Mouse (Mus musculus): ENCODE measurements around the gene Ly6g6c. TPM values are rescaled to one million over a fixed set of nuclear protein-coding genes. Genes with fewer than 3 reads are reported as not detected.
"Not testable (repeated sequence)": the region's sequence is repeated elsewhere in the genome, so short reads cannot be mapped to it uniquely, and the experiment has no call there.

Gene Ly6g6c
- polyA plus RNA-seq, 1 experiment from 2014 or later = not detected

DNA sequence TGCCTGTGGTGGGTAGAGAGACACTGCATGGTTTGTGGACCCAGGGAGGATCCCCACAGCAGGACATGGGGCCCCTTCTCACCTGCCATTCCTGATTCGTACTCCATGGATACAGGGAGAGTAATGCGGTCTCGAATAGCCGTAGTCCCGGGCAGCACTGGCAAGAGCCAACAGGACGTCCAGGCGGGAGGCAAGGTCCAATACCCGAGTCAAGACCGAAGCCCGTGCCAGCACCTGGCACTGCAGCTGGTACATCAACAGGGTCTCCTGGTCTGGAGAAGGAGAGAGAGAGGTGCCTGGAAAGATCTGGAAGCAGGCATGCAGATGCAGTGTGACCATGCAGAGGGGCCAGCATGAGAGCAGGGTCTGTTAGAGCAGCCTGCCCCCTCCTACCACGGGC is 33.9 kb upstream of the Ly6g6c start:
- no peak overlapping the region for H3K4me2 ChIP-seq (replicated peaks; ENCODE audit: low read depth, low read length)
- WGBS = 92% methylated on average over 11 of the region's 11 CpGs
- H3K27ac ChIP-seq (ENCODE audit: low read length) = no peak overlapping the region
- no peak for ATAC-seq (ENCODE audit: low FRiP score, low TSS enrichment)
- H3K36me3 ChIP-seq (ENCODE audit: insufficient read depth, low read length) = no peaks in the 10 kb centered on the region
- no peaks in the 10 kb centered on the region for H3K9me3 ChIP-seq (ENCODE audit: low read length)
- no peak overlapping the region for H3K9ac ChIP-seq (replicated peaks; ENCODE audit: low read length)
- H3K27me3 ChIP-seq (ENCODE audit: insufficient read depth, low read length) = no peaks in the 10 kb centered on the region
- H3K4me1 ChIP-seq (ENCODE audit: insufficient read depth, low read length) = peaks cover 13% of the 10 kb centered on the region; the same call in 1 of the 2 replicates
- no peak overlapping the region for H3K4me3 ChIP-seq (ENCODE audit: low read length)

DNA sequence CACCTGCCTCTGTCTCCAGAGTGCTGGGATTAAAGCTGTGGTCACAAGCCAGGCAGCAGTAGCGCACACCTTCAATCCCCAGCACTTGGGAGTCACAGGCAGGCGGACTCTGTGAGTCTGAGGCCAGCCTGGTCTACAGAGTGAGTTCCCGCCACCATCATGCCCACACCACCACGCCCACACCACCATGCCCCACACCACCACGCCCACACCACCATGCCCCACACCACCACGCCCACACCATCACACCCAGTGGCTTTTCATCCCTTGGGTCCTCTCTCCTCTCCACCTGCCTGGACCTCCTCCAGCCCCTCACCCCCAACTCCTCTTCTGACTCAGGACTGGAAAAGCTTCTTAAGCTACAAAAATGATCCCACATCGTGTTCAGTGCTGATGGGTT is 33.3 kb upstream of the Ly6g6c start:
- Histone ChIP-seq H3K9me3 (ENCODE audit: low read length) (no peaks in the 10 kb centered on the region), H3K4me1 (ENCODE audit: insufficient read depth, low read length) (peaks cover 10% of the 10 kb centered on the region; the same call in 1 of the 2 replicates), H3K27ac (ENCODE audit: low read length) (no peak overlapping the region), H3K9ac (replicated peaks; ENCODE audit: low read length) (no peak overlapping the region), H3K36me3 (ENCODE audit: insufficient read depth, low read length) (no peaks in the 10 kb centered on the region), H3K4me2 (replicated peaks; ENCODE audit: low read depth, low read length) (no peak overlapping the region), H3K27me3 (ENCODE audit: insufficient read depth, low read length) (no peaks in the 10 kb centered on the region), H3K4me3 (ENCODE audit: low read length) (no peak overlapping the region)
- no peak for ATAC-seq (ENCODE audit: low FRiP score, low TSS enrichment)
- 81% methylated on average over 7 of the region's 7 CpGs for WGBS

DNA sequence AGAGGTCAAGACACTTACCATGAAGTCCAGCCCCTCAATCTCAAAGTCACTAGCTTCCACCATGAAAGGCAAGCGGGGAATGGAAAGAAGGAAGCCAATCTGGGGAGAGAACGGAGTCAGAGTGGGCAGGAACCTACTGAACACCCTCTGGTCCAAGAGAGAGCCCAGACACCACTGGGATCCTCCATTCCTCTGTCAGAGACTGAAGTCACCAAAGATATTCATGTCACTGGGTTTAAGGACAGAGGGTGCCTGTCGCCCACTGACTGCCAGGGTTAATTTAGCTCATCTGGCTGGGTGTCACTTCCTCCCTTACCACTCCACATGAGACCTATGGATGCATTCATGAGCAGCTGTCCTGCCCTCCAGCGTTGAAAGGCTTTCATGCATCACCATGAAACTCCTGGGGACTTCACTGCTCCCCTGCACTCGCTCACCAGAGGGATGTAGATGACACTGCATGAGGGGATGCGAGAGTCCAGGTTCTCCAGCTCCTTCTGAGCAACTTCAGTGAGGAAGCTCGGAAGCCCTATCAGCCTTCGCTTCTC is 32.8 kb upstream of the Ly6g6c start:
- Histone ChIP-seq H3K9me3 (ENCODE audit: low read length) (no peaks in the 10 kb centered on the region), H3K4me1 (ENCODE audit: insufficient read depth, low read length) (peaks cover 6% of the 10 kb centered on the region; the same call in 1 of the 2 replicates), H3K27me3 (ENCODE audit: insufficient read depth, low read length) (no peaks in the 10 kb centered on the region), H3K9ac (replicated peaks; ENCODE audit: low read length) (no peak overlapping the region), H3K36me3 (ENCODE audit: insufficient read depth, low read length) (no peaks in the 10 kb centered on the region), H3K4me3 (ENCODE audit: low read length) (no peak overlapping the region), H3K27ac (ENCODE audit: low read length) (no peak overlapping the region), H3K4me2 (replicated peaks; ENCODE audit: low read depth, low read length) (no peak overlapping the region)
- no peak for ATAC-seq (ENCODE audit: low FRiP score, low TSS enrichment)
- WGBS = 75% methylated on average over 8 of the region's 8 CpGs

DNA sequence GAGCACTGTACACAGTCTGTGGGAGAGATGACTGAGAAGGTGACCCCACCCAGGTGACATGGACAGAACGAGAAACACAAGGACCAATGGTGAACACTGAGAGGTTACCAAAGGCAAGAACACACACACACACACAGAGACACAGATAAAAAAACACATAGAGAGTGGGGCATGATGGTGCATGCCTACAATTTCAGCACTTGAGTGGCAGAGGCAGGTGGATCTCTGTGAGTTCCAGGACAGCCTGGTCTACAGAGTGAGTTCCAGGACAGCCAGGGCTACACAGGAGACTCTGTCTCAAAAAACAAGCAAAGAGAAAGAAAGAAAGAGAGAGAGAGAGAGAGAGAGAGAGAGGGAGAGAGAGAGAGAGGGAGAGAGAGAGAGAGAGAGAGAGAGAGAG is 31.5 kb upstream of the Ly6g6c start:
- H3K27me3 ChIP-seq (ENCODE audit: insufficient read depth, low read length); H3K9ac ChIP-seq (replicated peaks; ENCODE audit: low read length); H3K36me3 ChIP-seq (ENCODE audit: insufficient read depth, low read length); H3K9me3 ChIP-seq (ENCODE audit: low read length); ATAC-seq (ENCODE audit: low FRiP score, low TSS enrichment); H3K27ac ChIP-seq (ENCODE audit: low read length); H3K4me3 ChIP-seq (ENCODE audit: low read length); H3K4me1 ChIP-seq (ENCODE audit: insufficient read depth, low read length); H3K4me2 ChIP-seq (replicated peaks; ENCODE audit: low read depth, low read length): not testable (repeated sequence)
- 60% methylated on average over 1 of the region's 1 CpGs for WGBS

DNA sequence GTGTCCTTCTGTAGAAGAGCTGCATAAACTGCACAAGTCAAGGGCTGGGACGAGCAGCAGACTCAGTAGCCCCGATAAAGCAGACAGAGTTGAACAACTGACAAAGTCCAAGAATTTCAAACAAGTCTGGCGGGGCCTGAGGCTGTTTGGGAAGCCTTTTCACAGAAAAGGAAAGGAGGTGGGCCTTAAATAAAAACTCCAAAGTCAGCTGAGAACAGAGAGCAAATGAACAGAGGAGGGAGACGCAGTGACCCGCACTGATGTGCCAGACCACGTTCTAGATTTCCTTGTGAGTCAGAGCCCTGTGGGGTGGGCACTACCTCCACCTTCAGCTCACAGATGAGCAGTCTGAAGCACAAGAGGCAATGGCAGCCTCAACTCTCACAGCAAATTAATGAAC is 30.3 kb upstream of the Ly6g6c start:
- Histone ChIP-seq H3K4me1 (ENCODE audit: insufficient read depth, low read length) (peaks cover under 1% of the 10 kb centered on the region; the same call in 1 of the 2 replicates), H3K36me3 (ENCODE audit: insufficient read depth, low read length) (no peaks in the 10 kb centered on the region), H3K4me3 (ENCODE audit: low read length) (no peak overlapping the region), H3K9ac (replicated peaks; ENCODE audit: low read length) (no peak overlapping the region), H3K27me3 (ENCODE audit: insufficient read depth, low read length) (no peaks in the 10 kb centered on the region), H3K4me2 (replicated peaks; ENCODE audit: low read depth, low read length) (no peak overlapping the region), H3K9me3 (ENCODE audit: low read length) (no peaks in the 10 kb centered on the region), H3K27ac (ENCODE audit: low read length) (no peak overlapping the region)
- no peak for ATAC-seq (ENCODE audit: low FRiP score, low TSS enrichment)
- WGBS = 74% methylated on average over 6 of the region's 6 CpGs

DNA sequence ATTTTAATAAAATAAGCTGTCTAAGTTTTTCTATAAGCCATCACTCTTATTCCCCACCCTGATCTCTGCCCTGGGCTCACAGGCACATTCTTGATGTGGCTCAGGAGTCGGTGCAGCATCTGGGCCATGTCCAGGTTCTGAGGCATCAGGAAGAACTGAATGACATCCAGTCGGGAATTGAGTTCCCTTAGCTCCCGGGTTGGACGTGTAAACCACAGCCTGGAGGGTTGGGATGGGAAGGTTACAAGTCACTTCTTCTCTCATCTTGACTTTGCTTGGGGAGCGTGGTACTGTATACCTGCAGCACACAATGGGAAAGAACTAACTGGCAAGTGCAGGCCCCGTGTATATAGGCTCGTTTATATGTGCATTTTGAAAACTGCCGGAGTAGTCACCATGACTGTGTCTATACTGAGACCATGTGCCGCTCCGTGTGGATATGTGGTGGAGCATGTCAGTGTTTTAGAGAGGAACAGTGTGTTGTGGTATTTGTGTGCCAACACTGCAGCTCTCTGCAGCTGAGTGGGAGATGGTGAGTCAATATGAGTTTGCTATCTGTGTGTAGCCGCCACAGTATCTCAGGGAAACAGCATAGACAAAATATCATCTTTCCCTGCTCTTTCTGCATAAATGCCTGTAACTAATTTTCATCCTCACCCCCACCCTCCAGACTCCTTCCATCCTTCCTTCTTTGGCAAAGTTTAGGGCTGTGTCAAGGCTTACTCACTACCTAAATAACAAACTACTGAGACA is 25.9 kb upstream of the Ly6g6c start:
- Histone ChIP-seq H3K36me3 (ENCODE audit: insufficient read depth, low read length) (no peaks in the 10 kb centered on the region), H3K9me3 (ENCODE audit: low read length) (no peaks in the 10 kb centered on the region), H3K27ac (ENCODE audit: low read length) (no peak overlapping the region), H3K4me1 (ENCODE audit: insufficient read depth, low read length) (no peaks in the 10 kb centered on the region), H3K9ac (replicated peaks; ENCODE audit: low read length) (no peak overlapping the region), H3K4me2 (replicated peaks; ENCODE audit: low read depth, low read length) (no peak overlapping the region), H3K27me3 (ENCODE audit: insufficient read depth, low read length) (no peaks in the 10 kb centered on the region), H3K4me3 (ENCODE audit: low read length) (no peak overlapping the region)
- ATAC-seq (ENCODE audit: low FRiP score, low TSS enrichment) = no peak
- 82% methylated on average over 11 of the region's 11 CpGs for WGBS

DNA sequence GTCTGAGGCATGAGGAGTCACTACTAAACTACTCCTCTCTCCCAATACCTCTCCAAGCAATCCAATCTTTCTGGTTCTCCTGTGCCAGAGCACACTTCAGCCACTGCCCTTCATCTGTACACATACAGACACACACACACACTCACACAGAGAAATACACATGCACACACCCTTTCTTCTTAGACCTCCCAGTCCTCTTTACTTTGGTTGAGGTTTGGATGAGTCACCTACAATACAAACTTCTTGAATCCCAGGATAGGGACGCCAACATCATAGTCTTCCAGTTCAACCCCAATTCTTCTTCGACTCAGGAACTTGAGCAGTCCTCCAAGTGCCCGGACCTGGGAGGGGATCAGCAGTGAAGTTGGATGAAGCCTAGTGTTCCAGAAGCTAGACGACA is 21.4 kb upstream of the Ly6g6c start:
- H3K27me3 ChIP-seq (ENCODE audit: insufficient read depth, low read length) = no peaks in the 10 kb centered on the region
- H3K4me3 ChIP-seq (ENCODE audit: low read length) = no peak overlapping the region
- no peak overlapping the region for H3K9ac ChIP-seq (replicated peaks; ENCODE audit: low read length)
- peak overlapping the region; percentile 99; the same call in 1 of the 2 replicates for H3K27ac ChIP-seq (ENCODE audit: low read length)
- no peaks in the 10 kb centered on the region for H3K36me3 ChIP-seq (ENCODE audit: insufficient read depth, low read length)
- H3K9me3 ChIP-seq (ENCODE audit: low read length) = no peaks in the 10 kb centered on the region
- H3K4me2 ChIP-seq (replicated peaks; ENCODE audit: low read depth, low read length) = no peak overlapping the region
- H3K4me1 ChIP-seq (ENCODE audit: insufficient read depth, low read length) = peaks cover 33% of the 10 kb centered on the region
- 83% methylated on average over 4 of the region's 4 CpGs for WGBS
- ATAC-seq (ENCODE audit: low FRiP score, low TSS enrichment) = no peak

DNA sequence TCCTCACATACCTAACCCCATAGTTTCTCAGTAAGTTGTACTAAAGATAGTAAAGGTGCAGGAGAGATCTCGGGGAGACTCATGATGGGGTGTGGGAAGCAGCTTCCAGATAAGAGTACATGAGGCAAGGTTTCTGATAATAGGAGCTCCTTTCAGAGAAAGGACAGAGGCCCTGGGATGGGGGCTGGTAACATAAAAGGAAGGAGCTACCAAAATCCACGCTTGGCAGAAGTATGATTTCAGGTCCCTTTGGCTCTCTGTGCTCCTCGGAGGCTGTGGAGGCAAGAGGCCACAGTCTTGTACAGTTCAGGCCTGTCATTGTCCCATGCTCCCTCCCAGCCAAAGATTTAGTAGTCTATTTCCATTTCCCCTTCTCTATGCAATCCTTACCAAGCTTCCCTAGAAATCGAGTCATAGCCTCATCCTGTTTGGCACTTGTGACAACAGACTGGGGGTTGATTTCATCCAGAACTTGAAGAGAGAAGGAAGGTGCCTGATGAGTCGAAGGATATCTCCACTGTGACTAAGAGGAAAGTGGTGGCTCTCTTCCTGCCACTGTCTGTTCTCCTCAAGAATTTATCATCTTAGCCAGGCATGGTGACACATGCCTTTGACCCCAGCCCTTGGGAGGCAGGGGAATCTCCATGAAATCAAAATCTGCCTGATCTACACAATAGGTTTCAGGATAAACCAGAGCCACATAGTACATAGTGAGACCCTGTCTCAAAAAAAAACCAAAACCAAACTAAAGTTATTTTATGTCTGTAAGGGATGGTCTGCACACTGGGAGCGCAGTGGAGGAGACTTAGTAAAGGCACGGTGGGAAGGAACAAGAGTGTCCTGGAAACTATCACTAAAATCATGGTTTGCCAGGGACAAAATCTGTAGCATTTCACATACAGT is 20.0 kb upstream of the Ly6g6c start:
- Histone ChIP-seq H3K9ac (replicated peaks; ENCODE audit: low read length) (peak overlapping the region; percentile 94), H3K36me3 (ENCODE audit: insufficient read depth, low read length) (no peaks in the 10 kb centered on the region), H3K4me3 (ENCODE audit: low read length) (peak overlapping the region; percentile 64), H3K9me3 (ENCODE audit: low read length) (no peaks in the 10 kb centered on the region), H3K4me2 (replicated peaks; ENCODE audit: low read depth, low read length) (peak overlapping the region; percentile 99), H3K27ac (ENCODE audit: low read length) (peak overlapping the region; percentile 99), H3K4me1 (ENCODE audit: insufficient read depth, low read length) (peaks cover 45% of the 10 kb centered on the region), H3K27me3 (ENCODE audit: insufficient read depth, low read length) (no peaks in the 10 kb centered on the region)
- no peak for ATAC-seq (ENCODE audit: low FRiP score, low TSS enrichment)
- WGBS = 73% methylated on average over 7 of the region's 7 CpGs

DNA sequence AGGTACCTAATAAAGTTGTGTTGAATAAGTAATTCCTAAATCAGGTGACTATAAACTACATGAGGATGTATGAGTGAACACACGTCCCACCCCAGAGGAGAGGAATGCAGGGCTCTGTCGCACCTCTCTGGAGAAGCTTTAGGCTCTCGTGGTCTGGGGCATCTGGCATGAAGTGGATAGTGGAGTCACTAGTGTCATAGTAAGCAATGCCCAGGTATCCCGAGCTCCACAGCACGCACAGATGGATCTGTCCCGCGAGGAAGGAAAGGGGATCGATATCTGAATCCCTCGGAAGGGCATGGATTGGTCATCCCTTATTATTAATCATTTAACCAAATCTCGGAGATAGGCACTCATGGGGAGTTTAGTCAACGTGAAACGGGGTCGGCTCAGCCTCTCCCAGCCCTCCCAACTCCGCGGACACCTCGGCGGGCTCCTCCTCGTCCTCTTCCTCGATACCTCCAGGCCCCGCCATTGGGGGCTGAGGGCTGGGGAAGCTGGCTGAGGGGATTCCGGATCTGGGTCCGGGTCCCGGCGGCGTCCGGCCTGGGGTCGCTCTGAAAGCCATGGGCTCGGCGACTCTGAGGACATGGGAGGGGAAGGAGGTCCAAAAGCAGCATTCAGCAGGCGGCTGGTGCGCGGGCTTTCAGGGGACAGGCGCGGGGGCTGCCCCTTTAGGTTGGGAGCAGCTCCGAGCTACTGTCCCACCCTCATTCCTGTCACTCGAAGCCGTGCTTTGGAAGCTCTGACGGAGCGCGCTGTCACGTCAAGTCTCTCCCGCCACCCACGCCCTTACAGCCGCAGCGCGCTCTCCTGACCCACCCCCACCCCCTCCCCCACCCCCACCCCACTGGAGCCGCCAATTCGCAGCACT is 19.1 kb upstream of the Ly6g6c start:
- peak overlapping the region; percentile 99 for H3K4me2 ChIP-seq (replicated peaks; ENCODE audit: low read depth, low read length)
- H3K27me3 ChIP-seq (ENCODE audit: insufficient read depth, low read length) = no peaks in the 10 kb centered on the region
- H3K4me1 ChIP-seq (ENCODE audit: insufficient read depth, low read length) = peaks cover 45% of the 10 kb centered on the region
- H3K9me3 ChIP-seq (ENCODE audit: low read length) = no peaks in the 10 kb centered on the region
- H3K4me3 ChIP-seq (ENCODE audit: low read length) = peak overlapping the region; percentile 64
- H3K27ac ChIP-seq (ENCODE audit: low read length) = peak overlapping the region; percentile 99
- H3K36me3 ChIP-seq (ENCODE audit: insufficient read depth, low read length) = no peaks in the 10 kb centered on the region
- H3K9ac ChIP-seq (replicated peaks; ENCODE audit: low read length) = peak overlapping the region; percentile 94
- 3% methylated on average over 42 of the region's 48 CpGs for WGBS
- ATAC-seq (ENCODE audit: low FRiP score, low TSS enrichment) = peak; percentile 55

Measured in kidney, embryonic 16.5 days (tissue).